Mouse (Mus musculus) cerebellum, adult (tissue): ENCODE measurements at regions not wholly inside any gene's neighbourhood (a gene's known extent, or its start where the extent isn't known, plus 50 kb on each side); places are given as distances from the start of the nearest gene placed in this dataset.

Experiments
- ATAC-seq: cut with Nextera tagmentation; 2 replicates; pipeline ENCODE4 v1.9.2; 2017; ENCODE audit warnings: mild to moderate bottlenecking, moderate library complexity, mixed read lengths; ENCODE audit not compliant: insufficient number of reproducible peaks, low FRiP score, low TSS enrichment

GRCm38 (mm10) chr1:69470614-69471250, 216.3 kb downstream of the Ikzf2 start:
- no peak for ATAC-seq

DNA sequence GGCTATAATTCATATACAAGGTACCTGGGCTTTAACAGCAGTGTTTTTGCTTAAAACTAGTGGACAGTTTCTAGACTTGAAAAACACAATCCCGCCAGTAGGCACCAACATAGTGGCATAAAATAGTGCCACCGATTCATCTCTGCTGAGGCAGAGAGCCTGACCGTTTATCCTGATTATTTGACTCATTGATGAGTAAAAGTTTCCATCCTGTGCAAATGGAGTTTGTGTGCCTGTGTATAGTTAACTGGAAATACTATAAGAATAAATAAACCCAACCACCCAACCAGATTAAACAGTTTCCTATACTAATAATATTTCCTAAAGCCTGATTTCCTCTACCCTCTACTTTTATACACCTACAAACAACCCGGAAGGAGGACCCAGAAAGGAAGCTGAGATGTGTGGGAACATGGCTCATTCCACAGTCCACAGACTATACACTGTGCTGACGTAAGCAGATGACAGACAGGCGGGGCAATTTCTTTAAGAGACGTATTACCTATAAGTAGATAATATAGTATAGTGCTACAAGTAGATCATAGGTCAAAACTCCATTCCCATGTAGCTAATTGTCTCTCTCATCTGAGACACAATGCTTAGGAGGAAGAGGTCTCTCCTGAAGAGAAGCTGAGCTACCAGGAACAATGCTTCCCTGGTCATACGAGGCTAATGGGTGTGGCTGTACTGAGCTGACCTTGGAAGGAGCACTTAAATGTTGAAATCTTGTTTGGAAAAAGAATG, 217.7 kb downstream of the Ikzf2 start:
- no peak for ATAC-seq

DNA sequence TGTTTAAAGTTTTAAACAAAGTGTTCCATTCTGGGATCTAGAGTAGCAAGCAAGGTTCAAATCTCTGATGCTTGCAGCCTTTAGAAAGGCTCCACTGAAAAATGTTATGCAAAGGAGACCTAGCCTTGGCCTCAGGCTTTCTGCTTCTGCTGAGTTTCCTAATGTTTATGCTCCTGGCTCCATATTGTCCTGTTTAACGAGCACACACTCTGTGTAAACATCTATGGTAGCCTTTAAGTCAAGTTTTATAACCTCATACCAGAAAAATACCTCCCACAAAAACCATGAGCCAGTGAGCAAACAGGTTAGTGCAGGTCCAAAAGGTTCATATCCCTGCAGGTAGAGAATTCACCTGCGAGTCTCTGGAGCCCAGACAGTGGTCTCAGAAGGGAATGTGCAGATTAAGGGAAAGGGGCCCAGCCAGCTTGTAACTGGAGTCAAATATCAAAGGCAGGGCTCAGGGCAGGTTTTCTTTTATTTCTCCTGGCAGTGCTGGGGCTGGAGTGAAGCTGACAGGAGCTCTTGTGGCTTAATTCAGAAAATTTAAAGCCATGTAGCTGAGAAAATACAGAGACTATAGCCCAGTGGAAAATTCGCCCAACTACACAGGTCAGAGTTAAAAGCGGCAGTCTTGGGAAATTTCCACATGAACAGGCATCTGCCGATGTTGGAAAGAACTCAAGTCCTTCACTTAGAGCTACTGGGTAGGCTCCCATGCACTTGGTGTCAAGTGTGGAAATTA, 220.3 kb downstream of the Ikzf2 start:
- ATAC-seq, result no peak

DNA sequence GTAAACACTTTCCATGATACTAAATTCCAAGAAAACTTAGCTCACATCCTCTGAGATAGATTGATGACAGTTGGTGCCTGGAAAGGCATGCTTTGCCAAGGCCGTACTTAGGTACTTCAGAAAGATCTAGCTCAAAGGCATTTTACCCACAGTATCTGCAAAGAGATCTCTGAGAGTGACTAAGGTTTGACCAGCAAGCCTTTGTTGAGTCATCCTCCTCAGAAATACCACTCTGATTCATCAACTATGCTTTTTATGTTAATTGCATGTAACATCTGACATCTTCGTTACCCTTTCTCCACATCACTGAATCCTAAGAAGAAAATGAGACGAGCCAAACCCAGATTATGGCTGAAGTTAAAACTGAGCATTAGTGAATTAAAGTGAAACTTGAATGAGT, 225.9 kb downstream of the Ikzf2 start:
- ATAC-seq, result no peak

DNA sequence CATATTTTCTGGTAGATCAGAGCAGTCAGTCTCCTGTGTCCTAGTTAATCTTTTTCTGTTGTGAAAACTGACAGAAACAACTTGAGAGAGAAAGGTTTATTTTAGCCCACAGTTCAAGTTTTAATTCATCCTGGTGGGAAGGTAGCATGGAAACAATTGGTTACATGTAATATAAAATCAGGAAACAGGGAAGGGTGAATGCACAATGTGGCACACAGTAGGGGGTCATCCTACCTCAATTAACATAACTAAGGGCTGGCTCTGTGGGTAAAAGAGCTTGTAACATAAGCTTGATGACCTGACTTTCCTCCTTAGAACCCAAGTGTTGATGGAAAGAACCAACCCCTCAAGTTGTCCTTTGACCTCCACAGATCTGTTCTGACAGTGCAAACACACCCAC, 227.1 kb downstream of the Ikzf2 start:
- ATAC-seq, result no peak

GRCm38 (mm10) chr1:69457471-69457870, 229.6 kb downstream of the Ikzf2 start:
- ATAC-seq, result no peak

GRCm38 (mm10) chr1:69453991-69454390, 233.1 kb downstream of the Ikzf2 start:
- no peak for ATAC-seq

DNA sequence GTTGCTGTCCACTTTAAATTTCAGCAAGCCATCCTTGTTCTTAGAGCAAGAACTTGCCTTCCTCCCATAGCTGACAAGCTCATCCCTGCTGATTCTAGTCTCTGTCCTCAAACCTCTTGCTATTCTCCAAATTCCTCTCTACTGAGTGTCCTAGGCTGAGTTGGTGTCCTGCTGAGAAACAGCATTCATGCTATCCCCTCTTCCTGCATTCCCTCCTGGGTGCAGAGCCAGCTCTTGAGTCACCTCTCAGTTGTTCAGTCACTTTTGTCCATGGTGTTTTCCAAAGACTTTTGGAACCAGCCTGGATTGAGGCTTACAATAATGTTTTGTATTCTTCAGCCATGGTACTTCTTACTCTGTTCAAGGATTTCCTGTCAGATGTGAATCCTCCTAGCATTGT, 234.1 kb downstream of the Ikzf2 start:
- ATAC-seq, result no peak

GRCm38 (mm10) chr1:69450455-69450854, 236.6 kb downstream of the Ikzf2 start:
- ATAC-seq, result no peak

DNA sequence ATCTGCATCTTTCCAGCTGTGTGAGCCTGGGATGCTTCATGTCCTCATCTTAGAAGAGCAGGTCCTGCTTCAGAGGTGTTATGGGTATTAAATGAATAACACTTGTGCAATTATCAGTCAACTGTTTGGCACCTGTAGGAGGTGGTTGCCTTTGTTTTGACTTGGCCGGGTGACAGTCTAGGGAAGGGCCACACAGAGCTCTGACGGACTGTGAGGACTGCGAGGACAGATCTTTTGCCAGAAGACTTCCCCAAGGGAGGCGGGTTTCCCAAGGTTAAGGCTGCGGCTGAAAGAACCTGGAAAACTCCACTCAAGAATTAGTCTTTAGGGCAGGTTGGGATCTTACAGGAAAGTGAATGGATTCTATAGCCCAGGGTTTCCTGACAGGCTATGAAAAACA, 239.8 kb downstream of the Ikzf2 start:
- ATAC-seq, result no peak

DNA sequence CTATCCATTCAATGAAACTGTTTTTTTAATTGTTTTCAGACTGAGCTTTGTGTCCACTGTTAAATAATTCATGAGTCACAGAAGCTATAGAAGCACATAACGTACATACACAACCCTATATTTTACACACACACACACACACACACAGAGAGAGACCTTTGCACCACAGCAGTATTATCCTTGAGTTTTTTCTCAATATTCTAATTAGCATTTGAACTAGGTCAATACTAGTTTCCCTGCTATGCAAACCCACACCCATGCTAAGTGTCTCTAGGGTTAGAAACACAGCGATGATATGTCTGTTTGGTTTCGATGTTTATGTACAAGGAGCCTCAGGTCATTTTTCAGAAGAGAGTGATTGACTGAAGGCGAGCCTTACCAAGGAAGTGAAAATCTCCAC, 242.3 kb downstream of the Ikzf2 start:
- no peak for ATAC-seq

DNA sequence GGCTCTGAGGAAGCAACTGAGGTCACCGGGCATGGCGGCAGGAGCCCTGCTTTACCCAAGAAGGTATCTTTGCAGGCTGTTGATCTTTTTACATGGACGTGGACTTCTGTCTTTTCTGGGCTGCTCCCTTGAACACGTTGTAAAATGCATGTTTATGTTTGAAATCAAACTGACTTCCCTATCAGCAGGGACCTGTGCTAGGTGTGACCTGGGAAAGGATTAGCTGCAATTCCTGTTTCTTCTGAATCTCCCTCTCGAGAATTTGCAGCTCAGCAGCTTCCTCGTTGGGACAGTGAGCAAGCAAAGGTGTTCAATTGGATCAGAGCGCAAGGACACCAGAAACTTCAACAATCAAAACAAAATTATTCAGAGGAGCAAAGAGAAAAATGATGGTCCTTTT, 243.6 kb downstream of the Ikzf2 start:
- ATAC-seq, result no peak

DNA sequence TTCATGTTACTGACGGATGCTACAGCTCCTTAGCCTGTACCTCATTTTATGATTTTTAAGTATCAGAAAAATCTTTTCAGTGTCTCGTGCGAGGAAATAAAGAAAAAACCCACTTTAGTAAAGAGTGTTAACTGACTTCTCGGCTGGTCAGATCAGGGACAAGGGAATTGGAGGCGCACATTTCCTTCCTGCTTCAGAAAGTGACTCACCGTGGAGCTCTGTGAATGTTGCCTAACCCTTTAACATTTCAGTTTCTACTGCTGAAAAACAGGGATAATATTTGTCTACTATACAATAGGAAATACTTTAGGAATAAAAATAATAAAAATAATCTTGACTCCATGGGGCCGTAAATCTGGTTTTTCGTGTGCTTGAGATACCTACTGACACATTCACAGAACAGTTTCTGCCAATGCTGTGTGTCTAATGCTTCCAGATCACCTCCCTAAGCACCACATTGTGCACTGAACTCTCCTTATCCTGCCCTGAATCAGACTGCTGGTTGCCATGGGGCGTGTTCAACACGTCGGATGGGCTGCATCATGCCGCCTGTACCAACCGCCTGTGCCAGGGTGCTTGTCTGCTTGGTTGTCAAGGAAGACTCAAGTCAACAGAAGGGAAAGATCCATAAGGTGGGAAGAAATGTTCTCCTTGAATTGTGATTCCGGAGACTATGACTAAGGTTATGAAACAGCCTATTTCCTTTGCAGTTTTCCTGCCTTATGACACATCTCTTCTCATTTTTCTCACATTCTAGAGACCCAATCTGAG, 246.3 kb downstream of the Ikzf2 start:
- ATAC-seq, result no peak

DNA sequence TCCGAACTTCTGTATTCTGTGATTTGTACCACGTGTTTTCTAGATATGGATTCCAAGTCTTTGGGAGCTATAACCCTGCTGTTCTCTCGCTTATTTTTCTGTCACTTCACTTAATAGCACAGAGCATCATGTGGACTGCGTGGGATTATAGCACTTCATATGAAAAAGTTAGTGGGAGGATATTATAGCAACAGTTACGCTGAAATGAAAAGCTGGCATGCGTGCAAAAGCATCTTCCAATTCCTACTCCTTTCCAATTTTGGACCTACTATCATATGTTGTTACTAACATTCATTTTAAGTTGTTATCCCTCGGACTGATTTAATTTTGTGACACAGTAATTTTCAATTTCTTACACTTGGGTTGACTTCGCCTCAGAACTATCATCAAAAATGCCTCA, 250.0 kb downstream of the Ikzf2 start:
- no peak for ATAC-seq

DNA sequence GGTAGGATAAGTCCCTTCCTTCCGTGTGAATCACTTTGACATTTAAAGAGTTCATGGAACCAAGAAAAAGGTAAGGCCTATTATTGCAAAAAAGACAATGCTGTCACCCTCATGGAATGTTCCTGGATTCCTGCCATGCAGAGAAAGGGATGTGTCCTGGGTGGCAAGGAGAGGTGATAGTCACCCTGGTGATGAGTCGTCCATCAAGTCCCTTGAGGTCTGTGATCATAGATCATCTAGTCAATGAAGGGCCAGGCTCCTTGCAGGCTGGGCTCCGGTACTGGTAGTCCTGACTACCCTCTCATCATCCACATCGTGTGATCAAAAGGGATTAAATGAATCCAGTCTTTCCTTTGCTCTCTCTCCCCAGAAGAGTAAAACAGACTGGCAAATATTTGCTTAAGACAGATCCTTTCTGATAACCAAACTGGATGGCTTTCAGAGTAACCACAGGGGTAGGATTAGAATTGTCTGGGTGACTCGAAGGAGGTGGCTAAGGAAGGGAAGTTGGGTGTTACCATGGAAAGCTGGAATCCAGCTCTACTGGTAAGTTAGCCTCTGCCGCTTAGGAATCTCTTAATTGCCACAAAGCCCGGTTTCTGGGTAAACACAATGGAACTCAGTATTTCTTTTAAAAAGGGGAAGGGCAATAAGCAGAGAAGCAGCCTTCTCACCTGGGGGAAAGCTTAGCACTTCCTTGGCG, 253.2 kb downstream of the Ikzf2 start:
- no peak for ATAC-seq

GRCm38 (mm10) chr1:69430683-69431407, 256.2 kb downstream of the Ikzf2 start:
- ATAC-seq, result no peak

GRCm38 (mm10) chr1:69429632-69430031, 257.4 kb downstream of the Ikzf2 start:
- no peak for ATAC-seq

DNA sequence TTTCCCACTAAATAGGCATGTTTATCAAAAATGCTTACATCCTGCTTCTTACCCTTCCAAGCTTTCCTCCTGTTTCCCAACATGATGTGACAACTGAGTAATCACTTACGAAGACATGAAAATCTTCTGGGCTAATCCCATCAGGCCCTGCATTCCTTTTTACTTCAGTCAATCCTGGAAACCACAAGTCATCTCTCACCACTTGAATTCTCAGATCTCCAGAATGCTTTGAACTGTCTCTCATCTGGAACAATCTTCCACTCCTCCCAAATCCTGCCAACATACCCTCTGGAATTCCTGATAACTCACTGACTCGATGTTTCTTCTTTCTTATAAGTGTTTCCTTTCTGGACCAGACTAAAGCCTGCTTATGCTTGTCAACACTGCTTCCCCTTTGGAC, 289.4 kb downstream of the Ikzf2 start:
- ATAC-seq, result no peak

- ATAC-seq, result no peak
Observed at GRCm38 (mm10) chr1:69382374-69382773, 274.5 kb upstream of the Erbb4 start.

GRCm38 (mm10) chr1:69379741-69380140, 271.9 kb upstream of the Erbb4 start:
- no peak for ATAC-seq
